Mouse (Mus musculus) small intestine, adult 2 months (tissue): ENCODE data around the gene Gm21954.

Experiments used
- CTCF ChIP-seq: fragments of 200-500 bp; IDR thresholded peaks from 2 replicates; pipeline ENCODE4 v1.5.1; 2012; ENCODE audit warnings: low read depth, mild to moderate bottlenecking, control low read depth, inconsistent platforms, low read length, moderate library complexity, mixed read lengths; ENCODE audit not compliant: insufficient replicate concordance, insufficient read length; ENCODE audit errors: extremely low read depth
- POLR2A ChIP-seq: fragments of 200-500 bp; IDR thresholded peaks from 2 replicates; pipeline ENCODE4 v1.6.1; 2012; ENCODE audit warnings: low read depth, mild to moderate bottlenecking, control low read depth, inconsistent platforms, low read length, moderate library complexity

- TF ChIP-seq POLR2A = no peak
- no peak for TF ChIP-seq CTCF
Measured at GRCm38 (mm10) chr3:55440342-55440741, 31.7 kb downstream of the Gm21954 start.
